Mouse (Mus musculus) midbrain, postnatal 0 days (tissue): ENCODE data around the gene Polr2f. TPM values are rescaled to one million over a fixed set of nuclear protein-coding genes. Genes with fewer than 3 reads are reported as not detected.

Experiments
- ATAC-seq: fragments of 200-750 bp; cut with Nextera tagmentation; 2 replicates; pipeline ENCODE4 v1.8.0; 2017; ENCODE audit warnings: moderate number of reproducible peaks, mild to moderate bottlenecking, moderate TSS enrichment, moderate library complexity; ENCODE audit not compliant: low FRiP score
- DNase-seq: peaks from one replicate; pipeline ENCODE4 v3.0.0-alpha.2; 2015; ENCODE audit warnings: low spot score
- H3K27ac ChIP-seq: fragments of 300-500 bp; sonication (generic); 2 replicates; pipeline ENCODE4 v1.5.1; 2014; ENCODE audit warnings: low read depth, mild to moderate bottlenecking, low read length, mixed read lengths
- H3K27me3 ChIP-seq: fragments of 300-500 bp; sonication (generic); 2 replicates; pipeline ENCODE4 v1.6.1; 2014; ENCODE audit warnings: low read length, control low read depth, mixed read lengths; ENCODE audit not compliant: insufficient read depth
- H3K36me3 ChIP-seq: fragments of 300-500 bp; sonication (generic); 2 replicates; pipeline ENCODE4 v1.6.1; 2014; ENCODE audit warnings: low read length, control low read depth, mixed read lengths; ENCODE audit not compliant: insufficient read depth
- H3K4me1 ChIP-seq: fragments of 300-500 bp; sonication (generic); 2 replicates; pipeline ENCODE4 v1.6.1; 2014; ENCODE audit warnings: mild to moderate bottlenecking, control low read depth, antibody characterized with exemption, low read length, mixed read lengths; ENCODE audit not compliant: insufficient read depth
- H3K4me2 ChIP-seq: fragments of 300-500 bp; sonication (generic); 2 replicates; pipeline ENCODE4 v1.6.1; 2014; ENCODE audit warnings: low read depth, mild to moderate bottlenecking, low read length, mixed read lengths; ENCODE audit not compliant: poor library complexity, severe bottlenecking
- H3K4me3 ChIP-seq: fragments of 300-500 bp; sonication (generic); 2 replicates; pipeline ENCODE4 v1.5.1; 2014; ENCODE audit warnings: low read depth, mild to moderate bottlenecking, low read length, moderate library complexity
- H3K9ac ChIP-seq: fragments of 300-500 bp; sonication (generic); replicated peaks from 2 replicates; pipeline ENCODE4 v1.6.1; 2014; ENCODE audit warnings: mild to moderate bottlenecking, low read length, moderate library complexity, mixed read lengths; ENCODE audit not compliant: poor library complexity, severe bottlenecking
- H3K9me3 ChIP-seq: fragments of 300-500 bp; sonication (generic); 2 replicates; pipeline ENCODE4 v1.6.1; 2016; ENCODE audit warnings: low read length, control low read depth
- CTCF ChIP-seq: IDR thresholded peaks from 2 replicates; pipeline ENCODE4 v1.5.1; 2016; ENCODE audit warnings: antibody characterized with exemption, mild to moderate bottlenecking
- WGBS: fragments of 180-500 bp; shearing (Covaris S2); extraction: QIAGEN DNeasy Blood & Tissue Kit; methylation state at CpG from one replicate; pipeline ENCODE4 v1.1.7; 2014; 5-methylcytosine and 5-hydroxymethylcytosine counted together
- polyA plus RNA-seq: library from polyadenylated mRNA; unstranded; fragments of >200 nt; fragmentation: Nextera tagmentation; extraction: Ambion mirVana; gene quantifications from 2 replicates; pipeline ENCODE4 v1.2.1, GENCODE M21; 2015
- total RNA-seq: library from RNA; depleted of rRNA; stranded (reverse); fragments of >200 nt; gene quantifications from 2 replicates; pipeline ENCODE4 v1.2.3, GENCODE M21; 2014

Gene Polr2f
- total and polyA plus RNA-seq, 2 experiments from 2014 or later, result 59.7 to 344 TPM

GRCm38 (mm10) chr15:79135783-79136575, 4.8 kb upstream of the Polr2f start:
- Histone ChIP-seq H3K9ac (no peak overlapping the region), H3K4me2 (no peak overlapping the region), H3K9me3 (no peaks in the 10 kb centered on the region), H3K4me3 (no peak overlapping the region), H3K36me3 (peaks cover 32% of the 10 kb centered on the region), H3K27me3 (no peaks in the 10 kb centered on the region), H3K27ac (no peak overlapping the region), H3K4me1 (no peaks in the 10 kb centered on the region; the same call in 1 of the 2 replicates)
- WGBS, result 61% methylated on average over 11 of the region's 11 CpGs
- TF ChIP-seq CTCF, result no peak
- DNase-seq, result no peak
- ATAC-seq, result no peak

- DNase-seq, result no peak
- no peak overlapping the region for H3K27ac ChIP-seq
- H3K4me3 ChIP-seq, result no peak overlapping the region
- H3K4me1 ChIP-seq, result peaks cover 4% of the 10 kb centered on the region; the same call in 1 of the 2 replicates
- H3K4me2 ChIP-seq, result no peak overlapping the region
- H3K27me3 ChIP-seq, result no peaks in the 10 kb centered on the region
- H3K9ac ChIP-seq, result no peak overlapping the region
- TF ChIP-seq CTCF, result peak; percentile 69
- 62% methylated on average over 10 of the region's 10 CpGs for WGBS
- no peak for ATAC-seq
- peaks cover 7% of the 10 kb centered on the region; the same call in 1 of the 2 replicates for H3K36me3 ChIP-seq
- H3K9me3 ChIP-seq, result no peaks in the 10 kb centered on the region
Observed at GRCm38 (mm10) chr15:79139640-79140039, 1.2 kb upstream of the Polr2f start.

GRCm38 (mm10) chr15:79141566-79141917, 733 bp downstream of the Polr2f start:
- no peaks in the 10 kb centered on the region for H3K27me3 ChIP-seq
- H3K9ac ChIP-seq, result peak overlapping the region; percentile 75
- ATAC-seq (peak; percentile 15; the same call in 1 of the 2 replicates), DNase-seq (no peak)
- H3K27ac ChIP-seq, result 0 out of 2 replicates have a peak overlapping the region, but pooled peaks have one; percentile 6
- no peak for TF ChIP-seq CTCF
- peak overlapping the region; percentile 88 for H3K4me3 ChIP-seq
- H3K4me2 ChIP-seq, result peak overlapping the region; percentile 92
- no peaks in the 10 kb centered on the region for H3K9me3 ChIP-seq
- peaks cover 22% of the 10 kb centered on the region; the same call in 1 of the 2 replicates for H3K36me3 ChIP-seq
- H3K4me1 ChIP-seq, result peaks cover 4% of the 10 kb centered on the region; the same call in 1 of the 2 replicates
- 1% methylated on average over 7 of the region's 7 CpGs for WGBS

GRCm38 (mm10) chr15:79143316-79143715, 2.5 kb downstream of the Polr2f start:
- Histone ChIP-seq H3K4me2 (no peak overlapping the region), H3K4me3 (no peak overlapping the region), H3K27me3 (no peaks in the 10 kb centered on the region), H3K27ac (no peak overlapping the region), H3K9ac (no peak overlapping the region), H3K9me3 (no peaks in the 10 kb centered on the region), H3K36me3 (peaks cover 38% of the 10 kb centered on the region), H3K4me1 (peaks cover 4% of the 10 kb centered on the region; the same call in 1 of the 2 replicates)
- DNase-seq (no peak), ATAC-seq (no peak)
- TF ChIP-seq CTCF, result no peak
- WGBS, result 89% methylated on average over 12 of the region's 12 CpGs

GRCm38 (mm10) chr15:79144021-79144420, 3.2 kb downstream of the Polr2f start:
- no peak for DNase-seq
- Histone ChIP-seq H3K4me3 (no peak overlapping the region), H3K9me3 (no peaks in the 10 kb centered on the region), H3K27ac (no peak overlapping the region), H3K9ac (no peak overlapping the region), H3K4me1 (peaks cover 4% of the 10 kb centered on the region; the same call in 1 of the 2 replicates), H3K36me3 (peaks cover 42% of the 10 kb centered on the region), H3K27me3 (no peaks in the 10 kb centered on the region), H3K4me2 (no peak overlapping the region)
- WGBS, result 88% methylated on average over 8 of the region's 8 CpGs
- no peak for TF ChIP-seq CTCF
- ATAC-seq, result no peak

GRCm38 (mm10) chr15:79145522-79145921, 4.7 kb downstream of the Polr2f start:
- no peak for TF ChIP-seq CTCF
- ATAC-seq (no peak), DNase-seq (no peak)
- Histone ChIP-seq H3K4me1 (peaks cover 4% of the 10 kb centered on the region; the same call in 1 of the 2 replicates), H3K9me3 (no peaks in the 10 kb centered on the region), H3K4me3 (no peak overlapping the region), H3K9ac (no peak overlapping the region), H3K27ac (no peak overlapping the region), H3K4me2 (no peak overlapping the region), H3K36me3 (peaks cover 51% of the 10 kb centered on the region), H3K27me3 (no peaks in the 10 kb centered on the region)
- WGBS, result 89% methylated on average over 7 of the region's 7 CpGs
